Mouse (Mus musculus) embryonic facial prominence, embryonic 11.5 days (tissue): Measurements from ENCODE around the gene Usp39. TPM values are rescaled to one million over a fixed set of nuclear protein-coding genes. Genes with fewer than 3 reads are reported as not detected.

Experiments
- ATAC-seq: fragments of 200-750 bp; cut with Nextera tagmentation; replicated peaks from 2 replicates; pipeline ENCODE4 v1.8.0; 2017; ENCODE audit warnings: low read depth; ENCODE audit not compliant: insufficient number of reproducible peaks, low FRiP score, low TSS enrichment
- DNase-seq: peaks from one replicate; pipeline ENCODE4 v3.0.0-alpha.2; 2015; ENCODE audit warnings: low spot score
- H3K27ac ChIP-seq: fragments of 300-500 bp; sonication (generic); replicated peaks from 2 replicates; pipeline ENCODE4 v1.5.1; 2014; ENCODE audit warnings: mild to moderate bottlenecking, low read depth, low read length, control low read depth
- H3K27me3 ChIP-seq: fragments of 300-500 bp; sonication (generic); 2 replicates; pipeline ENCODE4 v1.6.1; 2014; ENCODE audit warnings: mild to moderate bottlenecking, low read length, moderate library complexity, mixed read lengths; ENCODE audit not compliant: control insufficient read depth, insufficient read depth
- H3K36me3 ChIP-seq: fragments of 300-500 bp; sonication (generic); replicated peaks from 2 replicates; pipeline ENCODE4 v1.6.1; 2014; ENCODE audit warnings: low read depth, mild to moderate bottlenecking, low read length, moderate library complexity, mixed read lengths; ENCODE audit not compliant: control insufficient read depth, insufficient read depth
- H3K4me1 ChIP-seq: fragments of 300-500 bp; sonication (generic); 2 replicates; pipeline ENCODE4 v1.6.1; 2014; ENCODE audit warnings: low read length, mixed read lengths; ENCODE audit not compliant: control insufficient read depth, insufficient read depth
- H3K4me2 ChIP-seq: fragments of 300-500 bp; sonication (generic); 2 replicates; pipeline ENCODE4 v1.6.1; 2014; ENCODE audit warnings: low read depth, mild to moderate bottlenecking, control low read depth, low read length, moderate library complexity
- H3K4me3 ChIP-seq: fragments of 300-500 bp; sonication (generic); 2 replicates; pipeline ENCODE4 v1.5.1; 2014; ENCODE audit warnings: low read depth, low read length, control low read depth
- H3K9ac ChIP-seq: fragments of 300-500 bp; sonication (generic); replicated peaks from 2 replicates; pipeline ENCODE4 v1.6.1; 2014; ENCODE audit warnings: mild to moderate bottlenecking, control low read depth, low read length
- H3K9me3 ChIP-seq: fragments of 300-500 bp; sonication (generic); replicated peaks from 2 replicates; pipeline ENCODE4 v1.6.1; 2016; ENCODE audit warnings: mild to moderate bottlenecking, low read length, inconsistent platforms, mixed read lengths; ENCODE audit not compliant: control insufficient read depth
- WGBS: fragments of 180-500 bp; shearing (Covaris S2); extraction: QIAGEN DNeasy Blood & Tissue Kit; methylation state at CpG from one replicate; pipeline ENCODE4 v1.1.7; 2014; 5-methylcytosine and 5-hydroxymethylcytosine counted together
- polyA plus RNA-seq: library from polyadenylated mRNA; unstranded; fragments of >200 nt; fragmentation: Nextera tagmentation; extraction: Ambion mirVana; gene quantifications from 2 replicates; pipeline ENCODE4 v1.2.1, GENCODE M21; 2014

The Usp39 gene
- polyA plus RNA-seq, 1 experiment from 2014 or later, result 107 TPM

DNA sequence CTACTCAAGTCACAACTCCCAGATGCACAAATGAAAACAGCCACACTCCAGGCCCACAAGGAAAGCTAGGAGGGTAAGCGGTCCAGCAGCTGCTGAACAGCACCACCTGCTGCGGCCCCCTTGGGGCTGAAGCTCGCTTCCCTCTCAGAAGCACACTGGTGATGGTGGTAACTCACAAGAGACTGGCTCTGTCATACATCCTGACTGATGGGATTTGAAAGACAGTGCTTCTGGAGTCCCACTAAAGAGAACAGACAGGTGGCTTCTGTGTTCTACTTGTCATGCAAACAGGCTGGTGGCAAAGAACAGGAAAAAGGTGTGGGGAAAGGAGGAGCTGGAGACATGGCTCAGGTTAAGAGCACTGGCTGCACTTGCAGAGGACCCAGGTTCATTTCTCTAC is 22.0 kb downstream of the Usp39 start:
- no peak for ATAC-seq
- H3K4me1 ChIP-seq, result no peaks in the 10 kb centered on the region

GRCm38 (mm10) chr6:72319019-72319418 is 26.0 kb downstream of the Usp39 start:
- DNase-seq, result peak; percentile 60

More for the DNA sequence above, 22.0 kb downstream of the Usp39 start:
- Histone ChIP-seq H3K27ac (no peak overlapping the region), H3K9me3 (no peaks in the 10 kb centered on the region), H3K4me2 (no peak overlapping the region), H3K27me3 (no peaks in the 10 kb centered on the region), H3K36me3 (peaks cover 15% of the 10 kb centered on the region), H3K9ac (no peak overlapping the region), H3K4me3 (no peak overlapping the region)
- DNase-seq, result no peak
- 92% methylated on average over 3 of the region's 3 CpGs for WGBS

GRCm38 (mm10) chr6:72318440-72318839 is 26.5 kb downstream of the Usp39 start:
- no peaks in the 10 kb centered on the region for H3K4me1 ChIP-seq
- no peak overlapping the region for H3K4me2 ChIP-seq
- ATAC-seq, result no peak
- H3K27ac ChIP-seq, result no peak overlapping the region
- DNase-seq, result no peak
- WGBS, result 90% methylated on average over 5 of the region's 5 CpGs
- H3K27me3 ChIP-seq, result no peaks in the 10 kb centered on the region
- H3K9ac ChIP-seq, result no peak overlapping the region
- peaks cover 5% of the 10 kb centered on the region for H3K36me3 ChIP-seq
- no peak overlapping the region for H3K4me3 ChIP-seq
- no peaks in the 10 kb centered on the region for H3K9me3 ChIP-seq

More at GRCm38 (mm10) chr6:72319019-72319418, 26.0 kb downstream of the Usp39 start:
- Histone ChIP-seq H3K36me3 (peaks cover 5% of the 10 kb centered on the region), H3K9me3 (no peaks in the 10 kb centered on the region), H3K27me3 (no peaks in the 10 kb centered on the region), H3K4me2 (no peak overlapping the region), H3K9ac (no peak overlapping the region), H3K4me1 (no peaks in the 10 kb centered on the region), H3K27ac (no peak overlapping the region), H3K4me3 (no peak overlapping the region)
- no peak for ATAC-seq
- 86% methylated on average over 11 of the region's 11 CpGs for WGBS

DNA sequence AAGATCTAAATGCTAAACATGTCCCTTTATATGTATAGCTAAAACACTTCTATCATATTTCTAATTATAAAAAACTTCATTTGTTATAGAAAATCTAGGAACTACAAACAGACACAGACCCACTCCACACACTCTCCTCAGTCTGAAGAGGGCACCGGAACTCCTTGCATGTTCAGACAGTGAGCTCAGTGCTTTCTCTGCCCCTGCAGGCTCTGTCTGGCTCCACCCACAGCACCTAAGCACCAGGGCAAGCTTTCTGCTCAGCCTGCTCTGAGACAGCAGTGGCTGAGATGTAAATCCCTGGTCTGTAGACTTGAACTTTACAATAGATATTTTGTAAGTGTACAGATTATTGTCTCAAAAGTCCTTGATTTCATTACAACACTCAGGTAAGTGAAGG is 28.9 kb downstream of the Usp39 start:
- H3K9me3 ChIP-seq, result no peaks in the 10 kb centered on the region
- H3K4me1 ChIP-seq, result no peaks in the 10 kb centered on the region
- ATAC-seq (no peak), DNase-seq (peak; percentile 15)
- H3K27ac ChIP-seq, result no peak overlapping the region
- H3K27me3 ChIP-seq, result no peaks in the 10 kb centered on the region
- no peak overlapping the region for H3K4me3 ChIP-seq
- H3K36me3 ChIP-seq, result peaks cover 3% of the 10 kb centered on the region
- no peak overlapping the region for H3K4me2 ChIP-seq
- H3K9ac ChIP-seq, result no peak overlapping the region
- 79% methylated on average over 1 of the region's 1 CpGs for WGBS

DNA sequence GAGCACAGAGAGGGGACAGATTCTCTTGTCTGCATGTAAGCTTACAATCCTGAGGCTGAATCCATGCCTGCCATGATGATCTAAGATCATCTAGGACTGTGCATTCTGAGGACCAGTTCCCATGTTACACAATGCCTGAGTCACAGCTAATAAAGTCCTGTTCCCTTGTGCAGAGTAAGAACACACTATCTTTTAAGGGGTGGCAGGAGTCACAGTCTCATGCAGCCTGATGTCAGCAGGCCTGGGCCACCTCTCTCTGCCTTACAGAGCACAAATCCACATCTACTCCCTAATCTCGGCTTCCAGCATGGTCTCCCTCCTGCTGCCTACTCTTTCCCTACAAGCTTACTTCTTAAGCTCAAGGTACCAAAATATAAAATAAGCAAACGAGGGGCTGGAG is 29.6 kb downstream of the Usp39 start:
- H3K36me3 ChIP-seq, result peaks cover 3% of the 10 kb centered on the region
- ATAC-seq (no peak), DNase-seq (no peak)
- H3K4me2 ChIP-seq, result no peak overlapping the region
- H3K27me3 ChIP-seq, result no peaks in the 10 kb centered on the region
- H3K27ac ChIP-seq, result no peak overlapping the region
- H3K9ac ChIP-seq, result no peak overlapping the region
- H3K4me3 ChIP-seq, result no peak overlapping the region
- WGBS, result 88% methylated on average over 2 of the region's 2 CpGs
- no peaks in the 10 kb centered on the region for H3K9me3 ChIP-seq
- no peaks in the 10 kb centered on the region for H3K4me1 ChIP-seq

DNA sequence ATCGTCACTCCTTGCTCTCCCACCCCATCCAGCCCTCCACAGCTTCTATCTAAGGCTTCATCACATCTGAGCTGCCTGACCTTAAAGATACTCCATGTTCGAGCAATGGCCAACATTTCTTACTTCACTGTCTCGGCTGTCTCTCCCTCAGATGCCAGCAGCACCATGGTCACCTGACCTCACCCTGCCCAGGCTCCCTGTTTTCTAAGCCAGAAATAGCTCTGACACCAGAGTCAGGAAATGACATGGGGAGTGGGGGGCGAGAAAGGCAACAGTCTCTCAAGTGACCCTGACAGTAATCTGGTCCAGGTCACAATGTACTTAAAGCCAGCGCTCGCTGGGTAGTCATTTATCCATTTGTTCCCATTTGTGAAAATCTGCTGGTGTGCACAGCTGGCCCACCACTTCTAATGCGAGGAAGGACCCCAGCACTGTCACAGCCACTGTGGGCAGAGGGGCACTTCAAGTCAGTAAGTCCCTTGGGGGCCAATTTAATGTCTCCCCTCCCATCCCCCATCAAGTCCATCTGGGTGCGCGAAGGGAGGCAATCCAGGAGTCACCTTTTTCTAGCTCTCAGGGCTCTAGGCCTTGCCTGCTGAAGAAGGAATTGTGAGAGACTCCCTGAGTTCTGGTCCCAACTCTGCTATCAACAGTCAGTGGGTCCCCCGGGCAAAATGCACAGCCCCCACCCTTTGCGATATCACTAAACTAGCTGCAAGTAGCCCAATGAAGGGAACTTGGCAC is 31.7 kb downstream of the Usp39 start:
- no peak overlapping the region for H3K4me3 ChIP-seq
- DNase-seq (no peak), ATAC-seq (no peak)
- no peak overlapping the region for H3K9ac ChIP-seq
- no peaks in the 10 kb centered on the region for H3K4me1 ChIP-seq
- H3K36me3 ChIP-seq, result no peaks in the 10 kb centered on the region
- H3K27ac ChIP-seq, result no peak overlapping the region
- 89% methylated on average over 11 of the region's 11 CpGs for WGBS
- H3K27me3 ChIP-seq, result no peaks in the 10 kb centered on the region
- no peak overlapping the region for H3K4me2 ChIP-seq
- H3K9me3 ChIP-seq, result no peaks in the 10 kb centered on the region

GRCm38 (mm10) chr6:72312198-72312597 is 32.8 kb downstream of the Usp39 start:
- no peak for DNase-seq
- H3K36me3 ChIP-seq, result no peaks in the 10 kb centered on the region
- H3K27ac ChIP-seq, result no peak overlapping the region
- no peak overlapping the region for H3K4me3 ChIP-seq
- no peaks in the 10 kb centered on the region for H3K27me3 ChIP-seq
- no peaks in the 10 kb centered on the region for H3K4me1 ChIP-seq
- H3K9me3 ChIP-seq, result no peaks in the 10 kb centered on the region
- H3K4me2 ChIP-seq, result no peak overlapping the region
- no peak overlapping the region for H3K9ac ChIP-seq
- WGBS, result 91% methylated on average over 3 of the region's 3 CpGs
- no peak for ATAC-seq

DNA sequence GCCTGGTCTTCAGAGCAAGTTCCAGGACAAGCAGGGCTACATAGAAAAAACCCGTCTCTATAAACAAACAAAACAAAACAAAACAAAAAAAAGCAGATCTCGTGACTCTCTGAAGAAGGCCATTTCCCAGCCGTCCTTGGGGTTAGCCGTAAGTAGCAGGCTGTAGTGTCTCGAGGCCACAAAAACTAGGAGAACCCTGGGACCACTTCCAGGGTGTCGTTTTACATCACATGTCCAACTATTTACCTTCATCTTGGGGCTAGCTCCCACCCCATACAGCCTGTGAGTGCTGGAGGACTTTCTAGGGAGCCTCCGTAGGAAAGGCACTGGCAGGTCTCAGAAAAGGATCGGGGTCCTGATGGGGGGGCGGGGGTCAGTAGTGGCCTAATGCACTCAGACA is 41.5 kb downstream of the Usp39 start:
- H3K4me1 ChIP-seq, result no peaks in the 10 kb centered on the region
- 39% methylated on average over 9 of the region's 9 CpGs for WGBS
- ATAC-seq (0 out of 2 replicates have a peak, but pooled peaks have one; percentile 14), DNase-seq (peak; percentile 8)
- H3K9me3 ChIP-seq, result no peaks in the 10 kb centered on the region
- H3K36me3 ChIP-seq, result no peaks in the 10 kb centered on the region
- no peak overlapping the region for H3K27ac ChIP-seq
- H3K4me3 ChIP-seq, result no peak overlapping the region
- H3K9ac ChIP-seq, result no peak overlapping the region
- no peak overlapping the region for H3K4me2 ChIP-seq
- no peaks in the 10 kb centered on the region for H3K27me3 ChIP-seq
